Mouse (Mus musculus): Measurements from ENCODE around the gene Trim10. TPM values are rescaled to one million over a fixed set of nuclear protein-coding genes. Genes with fewer than 3 reads are reported as not detected.

Trim10 gene
- total RNA-seq, 2 experiments from 2014 or later: 2.0 to 2.5 TPM

DNA sequence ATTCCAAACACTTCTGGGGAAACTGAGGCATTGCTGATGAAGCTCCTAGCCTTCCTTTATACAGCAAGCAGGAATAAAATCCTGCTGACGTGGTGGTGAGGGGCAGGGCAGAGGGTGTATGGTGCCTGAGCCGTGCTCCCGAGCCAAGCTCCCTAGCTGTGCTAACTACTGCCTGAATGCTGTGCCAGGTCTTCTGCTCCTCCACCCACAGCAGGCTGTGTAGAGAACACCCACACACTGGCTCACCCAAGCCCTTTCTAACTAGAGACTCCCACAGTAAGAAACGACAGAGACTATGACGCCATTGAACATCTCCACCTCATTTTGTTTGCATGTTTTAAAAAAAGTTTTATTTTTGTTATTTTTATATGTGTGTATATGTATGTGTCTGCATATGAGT is 30.6 kb downstream of the Trim10 start:
- intact Hi-C loops (cut with DNase I): no loop called here
- DNase-seq: no peak

DNA sequence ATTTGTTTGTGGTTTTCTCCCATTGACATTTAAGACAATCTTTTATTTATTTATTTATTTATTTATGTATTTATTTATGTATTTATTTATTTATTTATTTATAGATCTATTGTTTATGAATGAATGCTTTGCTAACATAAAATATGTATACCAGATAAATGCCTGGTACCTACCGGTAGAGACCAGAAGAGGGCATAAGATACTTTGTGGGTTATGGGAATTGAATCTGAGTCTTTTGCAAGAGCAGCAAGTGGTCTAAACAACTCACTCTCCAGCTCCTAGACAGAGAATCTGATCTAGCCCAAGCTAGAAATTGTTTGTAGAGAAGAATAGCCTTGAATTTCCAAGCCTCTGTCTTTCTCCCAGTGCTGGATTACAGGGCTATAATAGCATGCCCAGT is 31.3 kb downstream of the Trim10 start:
- DNase-seq: no peak
- intact Hi-C loops (cut with DNase I): no loop called here

DNA sequence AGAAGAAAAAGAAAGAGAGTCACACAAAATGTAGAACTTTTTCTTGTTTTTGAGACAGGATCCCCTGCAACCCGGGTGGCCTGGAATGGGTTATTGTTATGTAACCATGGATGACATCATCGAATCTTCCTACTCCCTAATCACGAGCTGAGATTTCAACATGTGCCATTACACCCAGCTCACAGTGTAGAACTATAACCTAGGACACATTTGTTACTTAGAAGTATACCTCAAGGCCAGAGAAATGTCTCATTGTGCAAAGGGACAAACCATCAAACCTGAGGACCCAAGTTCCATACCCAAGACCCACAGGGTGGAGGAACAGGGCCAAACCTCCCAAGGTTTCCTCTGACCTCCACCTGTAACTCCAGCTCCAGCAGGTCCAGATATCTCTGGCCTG is 34.3 kb downstream of the Trim10 start:
- intact Hi-C loops (cut with DNase I): no loop called here
- DNase-seq: no peak

DNA sequence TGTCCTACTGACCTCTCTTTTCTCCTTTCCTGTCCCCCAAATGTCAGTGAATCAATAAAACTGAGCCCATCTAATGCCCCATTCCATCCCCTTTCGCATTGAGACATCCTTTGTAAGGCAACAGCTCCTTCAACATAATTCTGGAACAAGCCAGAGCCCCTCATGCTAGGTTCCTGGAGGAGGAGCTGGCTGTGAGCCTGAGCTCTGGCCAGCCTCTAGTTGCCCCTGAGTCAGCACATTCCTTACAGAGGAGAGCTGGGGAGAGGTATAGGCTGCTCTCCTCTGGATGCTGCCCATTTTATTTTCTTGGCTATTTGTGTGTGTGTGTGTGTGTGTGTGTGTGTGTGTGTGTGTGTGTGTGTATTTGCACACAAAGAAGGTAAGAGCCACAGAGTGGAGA is 38.9 kb downstream of the Trim10 start:
- no peak for DNase-seq
- intact Hi-C loops (cut with DNase I): no loop called here

DNA sequence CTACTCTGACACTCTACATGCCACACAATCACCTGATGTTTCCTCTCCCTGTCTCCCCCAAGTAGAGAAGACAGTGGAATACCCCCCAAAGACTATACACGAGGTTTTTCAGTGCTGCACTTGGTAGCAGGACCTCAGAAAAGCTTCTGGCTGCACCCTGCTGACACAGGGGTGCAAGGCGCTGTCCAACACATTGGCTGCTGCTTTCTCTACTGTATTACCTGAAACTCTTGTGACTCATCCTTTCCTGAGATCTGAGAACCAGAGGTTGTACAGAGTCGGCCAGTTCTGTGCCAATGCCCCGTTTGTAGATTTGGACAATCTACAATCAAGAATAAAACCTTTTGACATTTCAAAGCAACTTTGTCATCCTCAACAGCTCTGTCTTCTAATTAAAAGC is 40.4 kb downstream of the Trim10 start:
- no peak for DNase-seq
- intact Hi-C loops (cut with DNase I): no loop called here

DNA sequence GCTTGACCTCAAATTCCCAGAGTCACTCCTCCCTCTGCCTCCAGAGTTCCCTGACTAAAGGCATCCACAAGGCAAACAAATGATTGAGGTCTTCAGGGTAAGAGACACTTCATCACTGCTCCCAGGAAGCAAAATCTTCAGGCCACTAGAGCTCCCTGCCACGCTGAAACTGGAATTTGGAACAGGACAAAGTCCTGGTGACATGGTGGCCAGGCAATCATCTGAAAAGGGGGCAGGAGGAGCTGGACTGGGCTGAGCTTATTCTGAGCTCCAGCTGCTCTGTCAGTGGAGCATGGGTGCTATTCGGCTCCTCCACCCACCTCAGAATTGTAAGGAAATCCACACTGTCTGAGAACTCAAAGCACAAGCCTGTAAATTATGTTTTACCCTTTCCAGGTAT is 42.7 kb downstream of the Trim10 start:
- intact Hi-C loops (cut with DNase I): no loop called here
- no peak for DNase-seq

DNA sequence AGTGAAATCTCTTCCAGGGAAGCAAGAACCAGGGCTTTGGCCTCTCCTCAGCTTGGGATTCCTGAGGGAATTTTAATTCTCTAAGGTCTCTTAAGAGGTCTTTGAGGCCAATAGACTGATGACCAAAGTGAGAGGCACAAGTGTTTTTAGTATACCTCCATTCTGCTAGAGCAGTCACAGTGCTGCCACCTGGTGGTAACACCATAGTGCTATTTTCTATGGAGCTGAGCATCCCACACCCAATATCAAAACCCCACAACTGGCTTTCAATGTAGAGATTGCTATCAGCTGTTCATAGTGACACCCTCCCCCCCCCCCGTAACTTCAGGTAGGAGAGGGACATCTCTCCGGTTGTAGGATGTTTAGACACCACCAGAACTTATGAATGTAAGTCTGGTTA is 44.7 kb downstream of the Trim10 start:
- intact Hi-C loops (cut with DNase I): loop anchor here (2.0 kb wide), 1 partner anchor 29 kb away; the partner anchor contains the start of gene Rnf39
- peak; percentile 78 to 86 for DNase-seq

DNA sequence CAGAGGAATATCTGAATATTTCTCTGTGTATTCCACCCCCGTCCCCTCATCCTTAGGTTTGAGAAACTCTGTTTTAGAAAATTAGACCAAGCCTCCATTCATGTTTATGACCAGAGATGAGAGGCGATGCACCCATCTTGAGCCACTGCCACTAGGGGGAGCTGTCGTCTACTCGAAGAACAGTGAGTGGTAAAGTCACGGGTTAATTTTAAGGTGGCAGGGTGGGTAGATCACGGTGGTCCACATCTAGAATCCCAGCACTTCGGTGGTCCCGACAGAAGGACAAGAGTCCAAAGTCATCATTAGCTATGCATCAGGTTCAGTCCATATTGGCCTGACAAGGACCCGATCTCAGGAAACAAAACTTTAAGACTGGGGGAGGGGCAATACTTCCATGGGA is 45.7 kb downstream of the Trim10 start:
- intact Hi-C loops (cut with DNase I): loop anchor here (1.0 to 5.0 kb wide), 4 partner anchors 28 to 132 kb away; partner anchors contain the start of genes Rnf39, Znrd1 and Znrd1as
- DNase-seq: peak; percentile 69 to 79

DNA sequence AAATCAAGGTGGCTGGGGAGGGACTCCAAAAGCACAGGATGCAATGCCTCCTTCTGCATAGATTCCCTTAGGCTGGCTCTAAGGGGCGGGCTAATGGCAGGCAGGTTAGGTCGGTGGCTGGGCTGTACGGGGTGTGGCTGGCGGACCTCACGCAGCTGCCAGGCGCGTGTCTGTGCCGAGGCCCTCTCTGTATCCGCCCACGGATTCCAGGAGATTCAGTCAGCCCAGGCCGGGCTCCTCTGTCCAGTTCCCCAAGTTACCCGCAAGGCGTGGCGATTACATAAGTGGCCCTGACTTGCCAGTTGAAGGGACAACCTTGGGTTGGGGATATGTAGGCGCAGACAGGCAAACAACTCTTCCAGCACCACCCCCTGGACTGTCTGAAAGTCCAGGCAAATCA is 50.9 kb downstream of the Trim10 start:
- DNase-seq: no peak
- intact Hi-C loops (cut with DNase I): no loop called here

DNA sequence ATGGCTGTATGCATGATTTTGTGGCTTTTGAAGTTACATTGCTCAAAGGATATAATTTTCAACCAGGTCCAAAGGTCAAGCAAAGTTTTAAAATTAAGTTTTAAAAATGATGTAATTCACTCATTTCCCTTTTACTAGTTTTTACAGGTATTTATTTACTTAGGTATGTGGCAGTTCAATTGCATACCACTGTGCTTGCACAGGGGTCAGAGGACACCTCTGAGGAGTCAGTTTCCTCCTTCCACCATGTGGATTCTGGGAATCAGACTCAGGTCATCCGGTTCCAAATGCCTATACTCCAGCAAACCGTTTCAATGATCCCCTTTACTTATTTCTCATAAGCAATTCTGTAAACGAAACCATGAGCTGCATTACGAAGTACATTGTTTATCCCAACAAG is 53.3 kb downstream of the Trim10 start:
- DNase-seq: no peak
- intact Hi-C loops (cut with DNase I): no loop called here

DNA sequence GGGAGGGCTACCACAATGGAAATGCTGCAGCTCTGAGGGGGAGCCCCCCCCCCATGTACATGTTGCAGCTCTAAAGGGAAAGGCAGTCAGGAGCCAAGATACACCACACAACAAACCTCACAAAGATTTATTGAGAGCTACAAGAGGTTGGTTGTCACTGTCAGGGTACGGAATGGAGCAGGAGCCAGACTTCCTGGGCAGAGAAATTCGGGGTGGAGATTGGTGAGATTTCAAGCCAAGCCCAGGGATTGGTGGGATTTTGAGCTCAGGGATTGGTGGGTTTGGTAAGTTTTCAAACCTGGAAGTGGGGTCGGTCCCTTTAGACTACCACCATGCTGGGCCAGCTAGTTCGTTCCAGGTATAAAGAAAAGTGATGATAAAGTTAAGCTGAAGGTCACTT is 54.1 kb downstream of the Trim10 start:
- DNase-seq: no peak
- intact Hi-C loops (cut with DNase I): no loop called here

Other genes starting within 250 kb of the Trim10 start
- gene H2-M9, start 226.9 kb upstream of the Trim10 start, total RNA-seq (2021): under 1 TPM in 1 of 2 experiments, not detected in 1; 0.26 TPM
- not detected for gene H2-M1, start 197.4 kb upstream of the Trim10 start, total RNA-seq (2021)
- not detected for gene H2-M10.5, start 96.7 kb upstream of the Trim10 start, total RNA-seq (2021)
- not detected for gene H2-M10.6, start 57.4 kb upstream of the Trim10 start, total RNA-seq (2021)
- 10 to 100 TPM; 20.6 to 23.4 TPM for gene Trim26, start 32.4 kb upstream of the Trim10 start, total RNA-seq (2021)
- not detected for gene Trim15, start 2.4 kb upstream of the Trim10 start, total RNA-seq (2021)
- not detected for gene Trim40, start 20.5 kb downstream of the Trim10 start, total RNA-seq (2021)
- not detected for gene Trim31, start 28.5 kb downstream of the Trim10 start, total RNA-seq (2021)
- gene Rnf39, start 73.3 kb downstream of the Trim10 start, total RNA-seq (2021): under 1 TPM; 0.49 to 0.57 TPM
- gene Ppp1r11, start 82.2 kb downstream of the Trim10 start, total RNA-seq (2021): 10 to 100 TPM; 62.2 to 68.6 TPM
- 10 to 100 TPM; 21.4 to 26.9 TPM for gene Znrd1, start 89.0 kb downstream of the Trim10 start, total RNA-seq (2021)
- gene Znrd1as, start 89.0 kb downstream of the Trim10 start, total RNA-seq (2021): 1 to 10 TPM; 8.5 to 9.9 TPM
- not detected for gene 2410137M14Rik, start 111.7 kb downstream of the Trim10 start, total RNA-seq (2021)
- gene H2-M5, start 120.0 kb downstream of the Trim10 start, total RNA-seq (2021): under 1 TPM; 0.15 to 0.31 TPM
- 1 to 10 TPM; 3.7 to 4.6 TPM for gene Zfp57, start 131.6 kb downstream of the Trim10 start, total RNA-seq (2021)
- not detected for gene Mog, start 153.8 kb downstream of the Trim10 start, total RNA-seq (2021)
- gene Gabbr1, start 176.4 kb downstream of the Trim10 start, total RNA-seq (2021): 10 to 100 TPM; 16.9 TPM
- gene Olfr90, start 218.9 kb downstream of the Trim10 start, total RNA-seq (2021): not detected
- gene Olfr91, start 228.7 kb downstream of the Trim10 start, total RNA-seq (2021): not detected